Mouse (Mus musculus): ENCODE measurements around the gene Mark4. TPM values are rescaled to one million over a fixed set of nuclear protein-coding genes. Genes with fewer than 3 reads are reported as not detected.
A peak's percentile ranks its signal among the peaks of the same experiment; 100 is the strongest.

Mark4 gene
- total and polyA plus RNA-seq, 2 experiments from 2014 or later = 21.0 to 47.1 TPM

GRCm38 (mm10) chr7:19457414-19458071, 1.1 kb downstream of the Mark4 start:
- Histone ChIP-seq H3K4me2 (ENCODE audit: low read depth) (peak overlapping the region; percentile 93), H3K27ac (ENCODE audit: low read depth, low read length) (peak overlapping the region; percentile 85), H3K9ac (peak overlapping the region; percentile 82), H3K27me3 (ENCODE audit: insufficient read depth, low read length) (no peaks in the 10 kb centered on the region), H3K4me1 (ENCODE audit: insufficient read depth) (peaks cover 16% of the 10 kb centered on the region), H3K9me3 (ENCODE audit: low read length) (no peaks in the 10 kb centered on the region), H3K36me3 (ENCODE audit: insufficient read depth) (0 out of 2 replicates have a peak, but pooled peaks cover 2% of the 10 kb centered on the region), H3K4me3 (ENCODE audit: low read depth, low read length) (peak overlapping the region; percentile 97)
- 9% methylated on average over 14 of the region's 14 CpGs for WGBS
- no peak for DNase-seq
- ATAC-seq = no peak; the same call in 1 of the 2 replicates
- TF ChIP-seq CTCF (IDR thresholded peaks at IDR 0.05; ENCODE audit: low read depth) = no peak

GRCm38 (mm10) chr7:19456628-19457027, 2.0 kb downstream of the Mark4 start:
- Histone ChIP-seq H3K4me3 (ENCODE audit: low read depth, low read length) (peak overlapping the region; percentile 97; the same call in 1 of the 2 replicates), H3K4me2 (ENCODE audit: low read depth) (peak overlapping the region; percentile 93), H3K27me3 (ENCODE audit: insufficient read depth, low read length) (no peaks in the 10 kb centered on the region), H3K4me1 (ENCODE audit: insufficient read depth) (peaks cover 16% of the 10 kb centered on the region), H3K9me3 (ENCODE audit: low read length) (no peaks in the 10 kb centered on the region), H3K9ac (no peak overlapping the region), H3K27ac (ENCODE audit: low read depth, low read length) (no peak overlapping the region), H3K36me3 (ENCODE audit: insufficient read depth) (0 out of 2 replicates have a peak, but pooled peaks cover 2% of the 10 kb centered on the region)
- DNase-seq (no peak), ATAC-seq (no peak)
- WGBS = 89% methylated on average over 7 of the region's 7 CpGs
- no peak for TF ChIP-seq CTCF (IDR thresholded peaks at IDR 0.05; ENCODE audit: low read depth)

DNA sequence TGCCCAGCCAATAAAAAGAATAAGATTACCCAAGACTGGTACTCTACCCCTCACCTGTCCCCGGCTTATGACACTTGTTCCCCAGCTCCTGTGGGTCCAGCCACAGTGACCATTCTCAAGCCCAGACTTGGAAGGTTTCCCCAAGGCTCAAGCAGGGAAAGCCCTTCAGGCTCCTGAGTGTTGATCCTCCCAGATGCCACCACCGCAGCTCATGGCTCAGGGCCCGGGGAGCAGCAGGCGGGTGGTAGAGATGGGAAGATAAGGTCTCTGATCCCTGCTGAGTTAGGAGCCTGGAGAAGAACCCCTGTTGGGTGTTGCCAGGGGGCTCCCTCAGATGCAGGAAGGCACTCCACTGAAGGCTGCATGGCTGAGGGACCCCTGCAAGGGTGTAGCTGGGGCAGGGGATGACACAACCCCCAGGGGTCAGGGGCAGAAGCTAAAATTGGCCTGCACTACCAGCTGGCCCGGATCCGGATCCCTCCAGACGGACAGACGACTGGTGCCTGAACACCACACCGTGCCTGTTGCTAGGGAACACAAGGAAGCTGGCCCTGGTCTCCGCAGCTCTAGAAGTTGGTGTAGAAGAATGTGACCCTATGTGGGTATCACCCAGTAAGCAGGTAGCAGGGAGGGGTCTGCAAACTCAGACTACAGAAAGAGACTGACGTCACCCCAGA, 2.7 kb downstream of the Mark4 start:
- WGBS = 74% methylated on average over 11 of the region's 11 CpGs
- no peak for TF ChIP-seq CTCF (IDR thresholded peaks at IDR 0.05; ENCODE audit: low read depth)
- H3K9ac ChIP-seq = no peak overlapping the region

DNA sequence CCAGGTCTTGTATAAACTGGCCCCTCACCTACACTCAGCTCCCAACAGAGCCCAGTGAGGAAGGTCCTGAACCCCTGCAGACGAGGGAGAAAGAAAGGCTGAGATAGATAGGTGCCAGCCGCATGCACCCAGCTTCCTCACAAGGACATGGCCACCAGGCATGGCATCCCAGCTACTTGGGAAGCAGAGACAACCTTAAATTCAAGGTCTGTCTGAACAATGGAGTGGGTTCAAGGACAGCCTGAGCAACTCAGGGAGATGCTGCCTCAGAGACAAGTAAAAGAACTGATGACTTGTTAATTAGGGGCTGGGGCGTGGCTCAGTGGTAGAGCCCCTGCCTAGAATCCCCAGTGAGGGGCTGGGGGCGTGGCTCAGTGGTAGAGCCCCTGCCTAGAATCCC, 3.4 kb downstream of the Mark4 start:
- Histone ChIP-seq H3K4me3 (ENCODE audit: low read depth, low read length) (no peak overlapping the region), H3K9ac (no peak overlapping the region), H3K27ac (ENCODE audit: low read depth, low read length) (no peak overlapping the region), H3K9me3 (ENCODE audit: low read length) (no peaks in the 10 kb centered on the region), H3K36me3 (ENCODE audit: insufficient read depth) (peaks cover 15% of the 10 kb centered on the region), H3K4me2 (ENCODE audit: low read depth) (no peak overlapping the region), H3K4me1 (ENCODE audit: insufficient read depth) (peaks cover 16% of the 10 kb centered on the region), H3K27me3 (ENCODE audit: insufficient read depth, low read length) (no peaks in the 10 kb centered on the region)
- DNase-seq = no peak
- no peak for TF ChIP-seq CTCF (IDR thresholded peaks at IDR 0.05; ENCODE audit: low read depth)
- ATAC-seq = no peak
- WGBS = 92% methylated on average over 4 of the region's 4 CpGs

More for the DNA sequence above, 2.7 kb downstream of the Mark4 start:
- Histone ChIP-seq H3K4me3 (ENCODE audit: low read depth, low read length) (no peak overlapping the region), H3K27ac (ENCODE audit: low read depth, low read length) (no peak overlapping the region), H3K36me3 (ENCODE audit: insufficient read depth) (peaks cover 7% of the 10 kb centered on the region), H3K9me3 (ENCODE audit: low read length) (no peaks in the 10 kb centered on the region), H3K4me2 (ENCODE audit: low read depth) (no peak overlapping the region), H3K27me3 (ENCODE audit: insufficient read depth, low read length) (no peaks in the 10 kb centered on the region), H3K4me1 (ENCODE audit: insufficient read depth) (peaks cover 16% of the 10 kb centered on the region)
- no peak for ATAC-seq
- no peak for DNase-seq

- peaks cover 56% of the 10 kb centered on the region for H3K36me3 ChIP-seq (ENCODE audit: insufficient read depth)
- H3K4me2 ChIP-seq (ENCODE audit: low read depth) = no peak overlapping the region
- peak; percentile 68 for ATAC-seq
- H3K9me3 ChIP-seq (ENCODE audit: low read length) = no peaks in the 10 kb centered on the region
- H3K27me3 ChIP-seq (ENCODE audit: insufficient read depth, low read length) = no peaks in the 10 kb centered on the region
- 68% methylated on average over 12 of the region's 12 CpGs for WGBS
- DNase-seq = peak; percentile 40
- H3K4me3 ChIP-seq (ENCODE audit: low read depth, low read length) = no peak overlapping the region
- TF ChIP-seq CTCF (IDR thresholded peaks at IDR 0.05; ENCODE audit: low read depth) = no peak
- no peak overlapping the region for H3K9ac ChIP-seq
- H3K27ac ChIP-seq (ENCODE audit: low read depth, low read length) = 0 out of 2 replicates have a peak overlapping the region, but pooled peaks have one; percentile 9
- no peaks in the 10 kb centered on the region for H3K4me1 ChIP-seq (ENCODE audit: insufficient read depth)
Observed at GRCm38 (mm10) chr7:19449165-19449564, 9.5 kb downstream of the Mark4 start.

- WGBS = 76% methylated on average over 14 of the region's 16 CpGs
- H3K4me1 ChIP-seq (ENCODE audit: insufficient read depth) = no peaks in the 10 kb centered on the region
- H3K36me3 ChIP-seq (ENCODE audit: insufficient read depth) = peaks cover 66% of the 10 kb centered on the region
- no peak overlapping the region for H3K4me2 ChIP-seq (ENCODE audit: low read depth)
- no peak for TF ChIP-seq CTCF (IDR thresholded peaks at IDR 0.05; ENCODE audit: low read depth)
- H3K27ac ChIP-seq (ENCODE audit: low read depth, low read length) = no peak overlapping the region
- no peak overlapping the region for H3K9ac ChIP-seq
- ATAC-seq (peak; percentile 32), DNase-seq (peak; percentile 39)
- H3K9me3 ChIP-seq (ENCODE audit: low read length) = no peaks in the 10 kb centered on the region
- no peak overlapping the region for H3K4me3 ChIP-seq (ENCODE audit: low read depth, low read length)
- H3K27me3 ChIP-seq (ENCODE audit: insufficient read depth, low read length) = no peaks in the 10 kb centered on the region
Observed at GRCm38 (mm10) chr7:19447689-19448088, 10.9 kb downstream of the Mark4 start.

GRCm38 (mm10) chr7:19444801-19445200, 13.8 kb downstream of the Mark4 start:
- Histone ChIP-seq H3K4me2 (ENCODE audit: low read depth) (no peak overlapping the region), H3K27me3 (ENCODE audit: insufficient read depth, low read length) (no peaks in the 10 kb centered on the region), H3K4me3 (ENCODE audit: low read depth, low read length) (no peak overlapping the region), H3K9ac (no peak overlapping the region), H3K36me3 (ENCODE audit: insufficient read depth) (peaks cover 77% of the 10 kb centered on the region), H3K9me3 (ENCODE audit: low read length) (no peaks in the 10 kb centered on the region), H3K27ac (ENCODE audit: low read depth, low read length) (no peak overlapping the region), H3K4me1 (ENCODE audit: insufficient read depth) (no peaks in the 10 kb centered on the region)
- 88% methylated on average over 12 of the region's 12 CpGs for WGBS
- ATAC-seq = no peak
- DNase-seq = no peak
- TF ChIP-seq CTCF (IDR thresholded peaks at IDR 0.05; ENCODE audit: low read depth) = no peak

All from forebrain, postnatal 0 days (tissue).